Mouse (Mus musculus): Measurements from ENCODE around the gene Eif3b. TPM values are rescaled to one million over a fixed set of nuclear protein-coding genes. Genes with fewer than 3 reads are reported as not detected.

The Eif3b gene
- 85.0 and 102 TPM in 2 replicates for polyA plus RNA-seq (2015; fragmentation: Nextera tagmentation; extraction: Ambion mirVana)

- peak within 1 kb of the TSS; percentile 100 for H3K4me3 ChIP-seq
- no peaks in the 10 kb centered on the region for H3K27me3 ChIP-seq
- no peaks in the 10 kb centered on the region for H3K9me3 ChIP-seq
- peaks cover 35% of the 10 kb centered on the region for H3K4me1 ChIP-seq (replicated peaks)
- H3K27ac ChIP-seq (replicated peaks) = peak within 1 kb of the TSS; percentile 96
- H3K36me3 ChIP-seq = no peaks in the 10 kb centered on the region
- peak within 1 kb of the TSS; percentile 92 for H3K4me2 ChIP-seq
- under 1% methylated on average over 65 of the region's 65 CpGs for WGBS
- peak within 1 kb of the TSS; percentile 99 for H3K9ac ChIP-seq
- ATAC-seq (ENCODE audit: low FRiP score, low read depth) = peak; percentile 90
Observed at GRCm38 (mm10) chr5:140418489-140419441, at the start of gene Eif3b. Eif3b (plus strand) TSS chr5:140419328.

GRCm38 (mm10) chr5:140369466-140369865 is 49.7 kb upstream of the Eif3b start:
- Histone ChIP-seq H3K9me3 (no peaks in the 10 kb centered on the region), H3K4me1 (replicated peaks) (peaks cover 5% of the 10 kb centered on the region), H3K36me3 (no peaks in the 10 kb centered on the region), H3K4me2 (no peak overlapping the region), H3K4me3 (no peak overlapping the region), H3K27me3 (no peaks in the 10 kb centered on the region), H3K27ac (replicated peaks) (no peak overlapping the region), H3K9ac (no peak overlapping the region)
- ATAC-seq (ENCODE audit: low FRiP score, low read depth) = no peak
- WGBS = 91% methylated on average over 2 of the region's 2 CpGs

GRCm38 (mm10) chr5:140370446-140371254 is 48.5 kb upstream of the Eif3b start:
- 87% methylated on average over 6 of the region's 6 CpGs for WGBS
- H3K36me3 ChIP-seq = no peaks in the 10 kb centered on the region
- H3K9me3 ChIP-seq = no peaks in the 10 kb centered on the region
- no peaks in the 10 kb centered on the region for H3K27me3 ChIP-seq
- H3K27ac ChIP-seq (replicated peaks) = no peak overlapping the region
- no peak for ATAC-seq (ENCODE audit: low FRiP score, low read depth)
- H3K9ac ChIP-seq = no peak overlapping the region
- no peak overlapping the region for H3K4me3 ChIP-seq
- no peak overlapping the region for H3K4me2 ChIP-seq
- peaks cover 7% of the 10 kb centered on the region for H3K4me1 ChIP-seq (replicated peaks)

GRCm38 (mm10) chr5:140371671-140372070 is 47.5 kb upstream of the Eif3b start:
- Histone ChIP-seq H3K27ac (replicated peaks) (no peak overlapping the region), H3K4me1 (replicated peaks) (peaks cover 7% of the 10 kb centered on the region), H3K27me3 (no peaks in the 10 kb centered on the region), H3K4me2 (no peak overlapping the region), H3K4me3 (no peak overlapping the region), H3K36me3 (no peaks in the 10 kb centered on the region), H3K9me3 (no peaks in the 10 kb centered on the region), H3K9ac (no peak overlapping the region)
- WGBS = 96% methylated on average over 3 of the region's 3 CpGs
- no peak for ATAC-seq (ENCODE audit: low FRiP score, low read depth)

- Histone ChIP-seq H3K36me3 (no peaks in the 10 kb centered on the region), H3K4me3 (no peak overlapping the region), H3K4me2 (no peak overlapping the region), H3K27me3 (no peaks in the 10 kb centered on the region), H3K9me3 (no peaks in the 10 kb centered on the region), H3K4me1 (replicated peaks) (peaks cover 7% of the 10 kb centered on the region), H3K27ac (replicated peaks) (no peak overlapping the region), H3K9ac (no peak overlapping the region)
- 77% methylated on average over 2 of the region's 2 CpGs for WGBS
- ATAC-seq (ENCODE audit: low FRiP score, low read depth) = no peak
Observed at GRCm38 (mm10) chr5:140373711-140374110, 45.4 kb upstream of the Eif3b start.

- Histone ChIP-seq H3K36me3 (no peaks in the 10 kb centered on the region), H3K27ac (replicated peaks) (0 out of 2 replicates have a peak overlapping the region, but pooled peaks have one; percentile 15), H3K9ac (no peak overlapping the region), H3K4me2 (no peak overlapping the region), H3K9me3 (no peaks in the 10 kb centered on the region), H3K4me1 (replicated peaks) (peaks cover 7% of the 10 kb centered on the region), H3K4me3 (no peak overlapping the region), H3K27me3 (no peaks in the 10 kb centered on the region)
- ATAC-seq (ENCODE audit: low FRiP score, low read depth) = no peak
- 27% methylated on average over 3 of the region's 3 CpGs for WGBS
Observed at GRCm38 (mm10) chr5:140374226-140374625, 44.9 kb upstream of the Eif3b start.

GRCm38 (mm10) chr5:140375249-140375829 is 43.8 kb upstream of the Eif3b start:
- Histone ChIP-seq H3K9me3 (no peaks in the 10 kb centered on the region), H3K9ac (no peak overlapping the region), H3K4me1 (replicated peaks) (peaks cover 7% of the 10 kb centered on the region), H3K4me2 (no peak overlapping the region), H3K4me3 (no peak overlapping the region), H3K27ac (replicated peaks) (no peak overlapping the region), H3K36me3 (no peaks in the 10 kb centered on the region), H3K27me3 (no peaks in the 10 kb centered on the region)
- 95% methylated on average over 4 of the region's 4 CpGs for WGBS
- no peak for ATAC-seq (ENCODE audit: low FRiP score, low read depth)

- H3K9me3 ChIP-seq = no peaks in the 10 kb centered on the region
- no peak overlapping the region for H3K27ac ChIP-seq (replicated peaks)
- WGBS = 85% methylated on average over 6 of the region's 6 CpGs
- H3K36me3 ChIP-seq = no peaks in the 10 kb centered on the region
- H3K27me3 ChIP-seq = no peaks in the 10 kb centered on the region
- no peak overlapping the region for H3K4me2 ChIP-seq
- H3K9ac ChIP-seq = no peak overlapping the region
- no peak overlapping the region for H3K4me3 ChIP-seq
- no peak for ATAC-seq (ENCODE audit: low FRiP score, low read depth)
- peaks cover 7% of the 10 kb centered on the region for H3K4me1 ChIP-seq (replicated peaks)
Observed at GRCm38 (mm10) chr5:140378121-140378853, 40.8 kb upstream of the Eif3b start.

GRCm38 (mm10) chr5:140379299-140379698 is 39.8 kb upstream of the Eif3b start:
- Histone ChIP-seq H3K27me3 (no peaks in the 10 kb centered on the region), H3K36me3 (no peaks in the 10 kb centered on the region), H3K9me3 (no peaks in the 10 kb centered on the region), H3K4me3 (no peak overlapping the region), H3K4me1 (replicated peaks) (peaks cover 6% of the 10 kb centered on the region), H3K9ac (no peak overlapping the region), H3K4me2 (no peak overlapping the region), H3K27ac (replicated peaks) (no peak overlapping the region)
- 83% methylated on average over 6 of the region's 6 CpGs for WGBS
- ATAC-seq (ENCODE audit: low FRiP score, low read depth) = no peak

- Histone ChIP-seq H3K36me3 (no peaks in the 10 kb centered on the region), H3K9ac (no peak overlapping the region), H3K27ac (replicated peaks) (no peak overlapping the region), H3K4me2 (no peak overlapping the region), H3K27me3 (no peaks in the 10 kb centered on the region), H3K9me3 (no peaks in the 10 kb centered on the region), H3K4me3 (no peak overlapping the region), H3K4me1 (replicated peaks) (0 out of 2 replicates have a peak, but pooled peaks cover 3% of the 10 kb centered on the region)
- no peak for ATAC-seq (ENCODE audit: low FRiP score, low read depth)
- WGBS = 94% methylated on average over 7 of the region's 7 CpGs
Observed at GRCm38 (mm10) chr5:140381156-140381555, 38.0 kb upstream of the Eif3b start.

GRCm38 (mm10) chr5:140382688-140383087 is 36.4 kb upstream of the Eif3b start:
- no peak overlapping the region for H3K9ac ChIP-seq
- H3K27ac ChIP-seq (replicated peaks) = no peak overlapping the region
- WGBS = 93% methylated on average over 6 of the region's 6 CpGs
- H3K4me2 ChIP-seq = no peak overlapping the region
- peaks cover 14% of the 10 kb centered on the region for H3K4me1 ChIP-seq (replicated peaks)
- no peaks in the 10 kb centered on the region for H3K36me3 ChIP-seq
- H3K9me3 ChIP-seq = no peaks in the 10 kb centered on the region
- H3K27me3 ChIP-seq = no peaks in the 10 kb centered on the region
- no peak for ATAC-seq (ENCODE audit: low FRiP score, low read depth)
- no peak overlapping the region for H3K4me3 ChIP-seq
